Mouse (Mus musculus) layer of hippocampus, adult 9-10 months (tissue): Measurements from ENCODE around the gene 9930022D16Rik.

Experiments used
- DNase-seq: peaks from one replicate; pipeline ENCODE4 v3.0.0; 2022; ENCODE audit warnings: low spot score

9930022D16Rik gene

GRCm38 (mm10) chr11:109417472-109418040, 3.8 kb downstream of the 9930022D16Rik start:
- no peak for DNase-seq

- no peak for DNase-seq
Observed at GRCm38 (mm10) chr11:109419461-109419860, 5.7 kb downstream of the 9930022D16Rik start.

- DNase-seq = no peak
Observed at GRCm38 (mm10) chr11:109419961-109420566, 6.3 kb downstream of the 9930022D16Rik start.

- no peak for DNase-seq
Observed at GRCm38 (mm10) chr11:109420567-109420962, 6.8 kb downstream of the 9930022D16Rik start.

GRCm38 (mm10) chr11:109421205-109421604, 7.5 kb downstream of the 9930022D16Rik start:
- no peak for DNase-seq

GRCm38 (mm10) chr11:109422263-109422662, 8.5 kb downstream of the 9930022D16Rik start:
- no peak for DNase-seq

- DNase-seq = no peak
Observed at GRCm38 (mm10) chr11:109423294-109423693, 9.6 kb downstream of the 9930022D16Rik start.

GRCm38 (mm10) chr11:109425392-109426271, 11.9 kb downstream of the 9930022D16Rik start, which contains the start of gene Amz2:
Gene Amz2 (plus strand): TSS chr11:109425946.
- DNase-seq = peak; percentile 97

GRCm38 (mm10) chr11:109426272-109426586, 12.5 kb downstream of the 9930022D16Rik start:
- DNase-seq = no peak

GRCm38 (mm10) chr11:109427353-109427752, 13.6 kb downstream of the 9930022D16Rik start:
- DNase-seq = no peak

- DNase-seq = no peak
Observed at GRCm38 (mm10) chr11:109434233-109434798, 20.6 kb downstream of the 9930022D16Rik start.

GRCm38 (mm10) chr11:109436889-109437288, 23.2 kb downstream of the 9930022D16Rik start:
- DNase-seq = no peak

- no peak for DNase-seq
Observed at GRCm38 (mm10) chr11:109439209-109439608, 25.5 kb downstream of the 9930022D16Rik start.

GRCm38 (mm10) chr11:109439829-109440340, 26.2 kb downstream of the 9930022D16Rik start:
- DNase-seq = peak; percentile 10

- DNase-seq = no peak
Observed at GRCm38 (mm10) chr11:109440641-109441040, 26.9 kb downstream of the 9930022D16Rik start.

GRCm38 (mm10) chr11:109441119-109441518, 27.4 kb downstream of the 9930022D16Rik start:
- no peak for DNase-seq

- no peak for DNase-seq
Observed at GRCm38 (mm10) chr11:109442166-109442730, 28.5 kb downstream of the 9930022D16Rik start.

GRCm38 (mm10) chr11:109443468-109444263, 29.9 kb downstream of the 9930022D16Rik start:
- no peak for DNase-seq

- no peak for DNase-seq
Observed at GRCm38 (mm10) chr11:109444600-109444999, 30.9 kb downstream of the 9930022D16Rik start.

GRCm38 (mm10) chr11:109445438-109446035, 31.8 kb downstream of the 9930022D16Rik start:
- peak; percentile 52 for DNase-seq

- DNase-seq = no peak
Observed at GRCm38 (mm10) chr11:109451169-109451568, 37.5 kb downstream of the 9930022D16Rik start.
